Mouse (Mus musculus): Measurements from ENCODE around the gene Uqcc3. TPM values are rescaled to one million over a fixed set of nuclear protein-coding genes. Genes with fewer than 3 reads are reported as not detected.
"Not testable (repeated sequence)": the region's sequence is repeated elsewhere in the genome, so short reads cannot be mapped to it uniquely, and the experiment has no call there.

Gene Uqcc3
- total RNA-seq, 2 experiments from 2014 or later, result 50.4 to 58.1 TPM

DNA sequence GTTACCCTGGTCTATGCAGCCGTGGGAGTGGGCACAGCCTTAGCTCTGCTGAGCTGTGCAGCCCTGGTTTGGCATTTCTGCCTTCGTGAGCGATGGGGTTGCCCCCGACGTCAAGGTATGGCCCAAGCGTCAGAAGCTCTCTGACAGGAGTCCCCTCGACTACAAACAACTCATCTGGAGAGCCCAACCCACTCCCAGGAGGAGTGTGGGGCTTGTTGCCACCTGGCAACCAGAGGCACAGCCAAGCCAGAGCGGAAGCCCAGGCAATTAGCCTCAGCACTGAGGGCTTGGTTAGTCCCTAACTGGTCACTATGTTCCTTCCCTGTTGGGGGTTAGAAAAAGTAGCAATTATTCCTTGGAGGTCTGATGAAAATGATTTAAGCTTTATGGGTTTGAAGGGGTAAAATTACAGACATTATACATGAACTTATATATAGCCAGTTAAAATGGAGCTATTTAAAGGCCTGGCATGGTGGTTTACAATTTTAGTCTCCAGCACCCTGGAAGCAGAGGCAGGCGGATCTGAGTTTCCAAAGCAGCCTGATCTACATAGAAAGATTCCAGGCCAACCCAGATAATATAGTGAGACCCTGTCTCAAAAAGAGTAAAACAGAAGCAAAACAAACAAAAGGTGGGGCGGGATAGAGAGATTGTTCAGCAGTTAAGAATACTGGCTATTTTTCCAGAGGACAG is 28.3 kb downstream of the Uqcc3 start:
- no peak for DNase-seq
- intact Hi-C loops (cut with DNase I), result no loop called here

DNA sequence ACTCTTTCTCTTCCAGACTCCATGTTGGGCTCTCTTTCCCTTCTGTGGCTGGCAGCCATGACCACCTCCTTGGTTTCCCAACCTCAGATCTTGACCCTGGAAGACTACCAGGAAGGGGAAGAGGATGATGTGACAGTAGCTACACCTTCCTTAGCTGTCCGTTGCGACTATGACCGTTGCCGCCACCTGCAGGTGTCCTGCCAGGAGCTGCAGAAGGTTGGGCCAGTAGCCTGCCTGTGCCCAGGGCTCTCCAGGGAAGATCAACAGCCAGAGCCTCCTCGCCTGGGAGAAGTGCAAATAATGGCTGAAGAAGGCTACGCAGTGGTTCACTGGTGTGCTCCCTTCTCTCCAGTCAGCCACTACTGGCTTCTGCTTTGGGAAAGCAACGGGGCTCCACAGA is 29.1 kb downstream of the Uqcc3 start:
- DNase-seq, result no peak
- intact Hi-C loops (cut with DNase I), result no loop called here

DNA sequence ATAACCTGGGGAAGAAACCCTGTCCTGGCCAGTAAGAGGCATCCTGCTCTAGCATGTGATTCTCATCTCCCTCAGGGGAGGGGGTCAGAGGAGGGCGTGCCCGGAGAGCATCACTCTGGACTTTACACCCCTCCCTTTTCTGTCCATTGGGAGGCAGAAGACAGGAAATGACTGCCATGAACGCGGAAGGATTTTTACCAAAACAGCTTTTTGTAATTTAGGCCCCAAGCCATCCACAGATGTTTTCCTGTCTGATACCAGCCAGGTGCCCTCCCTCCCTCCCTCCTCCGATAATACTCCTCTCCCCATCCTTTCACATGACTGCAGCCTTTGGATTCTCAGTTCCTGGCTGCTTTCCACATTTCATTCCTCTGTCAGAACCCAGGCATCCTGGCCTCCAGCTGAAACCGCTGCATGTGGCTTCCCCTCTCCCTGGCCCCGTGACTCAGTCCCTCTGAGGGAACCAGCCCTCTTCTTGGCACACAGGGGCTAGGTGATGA is 30.3 kb downstream of the Uqcc3 start, which contains the start of gene Lrrn4cl:
Lrrn4cl (plus strand) TSS at position 367 of the 500 bp plus-strand sequence.
- intact Hi-C loops (cut with DNase I), result no loop called here
- peak; percentile 47 to 67 for DNase-seq

DNA sequence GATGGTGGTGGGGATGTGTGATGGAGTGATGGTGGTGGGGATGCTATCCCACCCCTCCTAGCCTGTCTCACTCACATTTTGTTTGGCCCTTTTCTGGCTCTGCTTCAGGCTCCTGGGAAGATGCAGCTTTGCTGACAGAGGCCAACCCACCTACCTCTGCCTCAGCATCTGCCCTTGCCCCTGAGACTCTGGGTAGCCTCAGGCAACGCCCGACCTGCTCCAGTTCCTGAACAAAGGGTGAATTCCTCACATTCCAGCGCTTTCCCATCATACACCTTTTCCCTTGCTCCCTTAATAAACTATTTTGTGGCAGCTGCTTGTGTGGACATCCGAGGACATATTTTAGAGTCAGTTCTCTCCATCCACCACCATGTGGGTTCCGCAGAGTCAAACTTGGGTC is 32.4 kb downstream of the Uqcc3 start:
- DNase-seq, result no peak
- intact Hi-C loops (cut with DNase I), result no loop called here

DNA sequence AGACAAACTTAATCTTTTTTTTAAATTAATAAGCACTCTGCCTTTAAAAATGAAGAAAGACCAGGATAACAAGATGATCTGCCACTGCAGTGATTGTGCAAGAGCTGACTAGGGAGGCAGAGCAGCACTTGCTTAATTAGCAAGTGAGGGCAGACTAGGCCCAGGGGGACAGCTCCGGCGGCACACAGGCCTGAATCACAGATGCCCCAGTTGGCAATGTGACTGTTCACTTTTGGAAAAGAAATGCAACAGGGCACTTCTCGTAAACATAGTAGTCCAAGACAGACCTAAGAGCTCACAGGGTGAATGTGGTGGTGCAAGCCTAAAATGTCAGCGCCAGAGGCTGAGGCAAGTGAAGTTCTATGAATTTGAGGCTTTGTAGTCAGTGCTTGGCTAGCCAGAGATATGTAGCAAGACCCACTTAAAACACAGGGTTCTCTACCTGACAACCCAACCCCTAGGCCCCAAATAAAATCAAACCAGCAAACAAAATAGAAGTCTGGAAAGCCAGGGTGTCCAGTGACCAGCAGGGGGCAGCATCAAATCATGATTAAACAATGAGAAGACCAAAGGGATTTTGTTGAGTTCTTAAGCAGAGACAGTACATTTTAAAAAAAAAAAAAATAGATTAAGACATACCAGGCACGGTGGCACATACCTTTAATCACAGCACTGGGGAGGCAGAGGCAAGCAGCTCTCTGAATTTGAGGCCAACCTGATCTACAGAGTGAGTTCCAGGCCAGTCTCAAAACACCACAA is 36.2 kb downstream of the Uqcc3 start:
- intact Hi-C loops (cut with DNase I), result loop anchor here (1.0 to 5.0 kb wide), 2 partner anchors 133 to 266 kb away; no protein-coding TSS in a partner anchor
- peak; percentile 84 to 93 for DNase-seq

DNA sequence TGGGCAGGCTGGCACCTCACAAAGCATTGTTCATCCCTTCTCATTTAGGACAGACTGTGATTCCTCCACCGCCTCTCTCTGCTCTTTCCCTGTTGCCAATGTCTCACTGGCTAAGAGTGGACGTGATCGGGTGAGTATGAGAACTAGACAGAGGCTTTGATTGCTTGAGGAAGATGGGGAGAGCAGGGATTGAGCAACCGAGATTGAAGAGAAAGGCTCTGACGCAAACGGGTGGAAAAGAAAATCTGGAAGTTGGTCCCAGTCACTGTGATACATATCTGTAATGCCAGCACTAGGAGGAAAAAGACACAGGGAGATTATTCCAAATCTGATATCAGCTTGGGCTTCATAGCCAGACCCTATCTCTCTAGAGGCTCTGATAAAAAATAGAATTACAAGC is 37.8 kb downstream of the Uqcc3 start:
- intact Hi-C loops (cut with DNase I), result loop anchor here (5.0 kb wide), 1 partner anchor 134 kb away; no protein-coding TSS in a partner anchor
- DNase-seq, result no peak

DNA sequence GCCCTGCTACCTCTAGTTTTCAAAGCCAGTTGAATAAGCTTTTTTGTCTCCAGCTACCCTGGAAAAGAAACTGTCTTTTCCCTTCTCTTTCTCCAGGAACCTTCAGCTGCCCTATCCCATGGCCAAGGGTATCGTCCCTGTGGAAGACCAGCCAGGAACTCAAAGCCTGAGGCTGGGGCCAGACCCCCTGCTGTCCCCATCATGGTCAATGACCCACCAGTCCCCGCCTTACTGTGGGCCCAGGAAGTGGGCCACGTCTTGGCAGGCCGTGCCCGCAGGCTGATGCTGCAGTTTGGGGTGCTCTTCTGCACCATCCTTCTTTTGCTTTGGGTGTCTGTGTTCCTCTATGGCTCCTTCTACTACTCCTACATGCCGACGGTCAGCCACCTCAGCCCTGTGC is 39.7 kb downstream of the Uqcc3 start:
- DNase-seq, result no peak
- intact Hi-C loops (cut with DNase I), result loop anchor here (5.0 kb wide), 1 partner anchor 136 kb away; no protein-coding TSS in a partner anchor

DNA sequence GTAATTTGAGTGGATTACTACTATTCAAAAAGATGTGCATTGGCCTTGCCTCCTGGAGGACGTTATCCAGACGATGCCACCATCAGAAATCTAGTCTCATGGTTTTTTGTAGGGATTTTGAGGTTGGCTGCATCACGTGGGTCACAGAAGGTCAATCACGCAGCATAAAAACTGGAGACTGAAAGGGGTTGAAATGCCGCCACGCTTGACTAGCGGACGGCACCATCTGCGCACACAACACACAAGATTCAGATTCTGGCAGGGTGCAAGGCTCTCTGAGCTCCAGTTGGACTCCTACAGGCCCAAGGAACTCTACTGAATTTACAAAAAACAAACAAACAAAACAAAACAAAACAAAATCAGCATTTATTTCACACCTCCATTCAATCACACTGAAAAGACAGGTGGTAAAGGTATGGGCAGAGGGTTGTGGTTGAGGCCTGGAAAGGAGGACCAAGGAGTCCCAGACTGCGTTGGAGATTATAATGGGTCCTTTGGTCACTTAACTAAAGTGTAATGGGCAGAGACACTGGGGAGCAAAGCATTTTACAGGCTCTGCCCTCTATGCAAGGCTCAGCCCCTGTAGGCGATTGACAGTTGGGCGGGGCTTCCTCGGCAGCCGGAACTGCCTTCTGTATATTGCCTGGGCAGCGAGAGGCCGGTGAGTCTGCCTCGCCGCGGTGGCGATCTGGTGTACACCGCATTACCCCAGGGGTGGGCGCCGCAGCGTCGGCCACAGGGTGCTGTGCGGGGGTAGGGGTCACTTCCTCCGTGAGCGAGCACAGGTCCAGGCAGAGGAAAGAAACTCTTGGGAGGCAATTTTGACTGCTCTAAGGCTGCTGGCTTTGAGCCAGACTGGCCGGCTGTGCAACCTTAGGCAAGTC is 40.6 kb downstream of the Uqcc3 start:
- DNase-seq, result peak; percentile 83
- intact Hi-C loops (cut with DNase I), result loop anchor here (5.0 kb wide), 1 partner anchor 137 kb away; no protein-coding TSS in a partner anchor

DNA sequence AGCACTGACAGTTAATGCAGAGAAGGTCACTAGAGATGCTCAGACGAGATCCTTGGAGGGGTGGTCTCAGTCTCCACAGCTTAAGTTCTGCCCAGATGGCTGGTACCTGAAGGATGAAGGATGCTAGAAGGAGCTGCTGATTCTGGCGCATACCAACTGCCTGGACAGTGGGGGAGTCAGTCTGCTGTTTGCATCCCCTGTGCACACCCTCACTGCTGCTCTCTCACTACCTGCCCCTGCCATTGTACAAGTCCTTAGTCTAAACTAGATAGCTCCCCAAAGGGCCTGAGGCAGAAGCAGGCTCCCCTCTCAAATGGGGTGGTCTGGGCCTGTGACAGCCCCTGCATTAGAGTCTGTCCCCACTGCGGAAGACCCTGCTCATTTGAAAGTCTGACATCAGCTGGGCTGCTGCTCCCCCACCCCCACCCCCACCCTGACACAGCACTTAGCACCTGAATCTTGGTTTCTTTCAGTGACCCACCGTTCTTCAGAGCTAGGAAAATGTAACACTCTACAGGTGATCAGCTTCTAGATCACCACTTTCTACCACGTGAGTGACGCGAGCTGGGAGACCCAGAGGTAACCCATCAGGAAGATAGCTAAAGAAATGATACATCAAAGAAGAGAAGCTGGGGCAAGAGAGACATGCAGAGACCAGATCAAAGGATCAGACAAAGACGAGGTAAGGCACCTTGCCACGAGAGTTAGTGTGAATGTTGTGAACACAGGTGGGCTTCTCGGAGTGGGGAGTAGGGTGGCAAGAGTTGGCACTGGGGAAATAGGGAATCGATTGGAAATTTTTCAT is 41.4 kb downstream of the Uqcc3 start, which contains the start of gene Gng3:
Gng3 (minus strand) TSS at position 92 of the 805 bp plus-strand sequence.
- intact Hi-C loops (cut with DNase I), result no loop called here
- no peak for DNase-seq

DNA sequence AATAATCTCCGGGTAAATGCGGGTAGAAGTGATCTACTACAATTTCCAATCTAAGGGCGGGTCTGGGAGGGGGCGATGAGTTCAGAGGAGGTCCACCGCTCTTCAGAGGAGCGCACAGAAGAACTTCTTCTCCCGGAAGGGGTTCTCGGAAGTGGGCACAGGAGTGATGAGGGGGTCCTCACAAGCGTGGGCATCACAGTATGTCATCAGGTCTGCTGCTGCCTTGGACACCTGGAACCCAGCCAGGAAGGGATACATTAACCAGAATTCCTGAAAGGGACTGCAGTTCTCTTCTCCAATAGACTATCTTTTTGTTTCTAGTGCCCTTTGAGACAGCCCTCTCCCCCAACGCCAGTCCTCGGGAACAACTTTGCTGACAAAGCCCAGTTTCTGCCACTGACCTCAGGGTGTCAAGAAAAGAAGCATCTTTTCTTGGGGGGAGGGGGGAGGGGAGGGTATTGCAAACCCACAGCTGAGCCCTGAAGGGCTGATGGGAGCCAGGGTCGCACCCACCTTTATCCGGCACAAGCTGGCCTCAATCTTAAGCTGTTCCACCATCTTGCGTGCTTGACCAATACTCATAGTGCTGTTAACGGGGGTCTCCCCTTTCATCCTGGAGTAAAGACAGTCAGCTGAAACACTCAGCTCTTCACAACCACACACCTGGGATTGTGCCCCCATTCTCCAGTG is 42.5 kb downstream of the Uqcc3 start:
- intact Hi-C loops (cut with DNase I), result no loop called here

DNA sequence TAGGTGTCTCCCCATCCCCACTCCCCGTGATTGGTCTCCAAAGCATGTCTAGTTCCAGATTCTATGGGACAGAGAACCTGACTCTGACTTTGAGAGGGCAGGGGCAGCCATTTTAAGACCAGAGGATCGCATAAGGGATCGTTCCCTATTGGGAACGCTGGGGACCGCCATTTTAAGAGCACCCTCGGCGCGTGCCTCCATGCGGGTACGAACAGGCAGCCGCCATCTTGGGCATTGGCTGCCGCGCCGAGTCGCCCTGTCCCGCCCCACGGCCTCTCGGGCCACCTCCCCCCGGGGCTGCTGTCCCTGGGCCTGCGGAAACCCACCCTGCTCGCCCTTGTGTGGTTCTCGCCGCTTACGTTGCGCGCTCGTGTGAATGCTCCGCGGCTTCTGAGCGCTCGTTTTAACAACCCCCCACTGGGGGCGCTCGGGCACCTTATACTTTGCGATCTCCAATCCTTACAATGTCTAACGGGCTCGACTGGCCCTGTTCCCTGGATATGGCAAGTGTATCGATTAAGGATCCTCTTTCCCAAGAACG is 43.4 kb downstream of the Uqcc3 start, which contains the start of gene Bscl2:
Bscl2 (plus strand) TSS at position 217 of the 541 bp plus-strand sequence.
- peak; percentile 89 to 90 for DNase-seq
- intact Hi-C loops (cut with DNase I), result loop anchor here (2.0 kb wide), 1 partner anchor 17 kb away; the partner anchor contains the start of gene Hnrnpul2

More for the DNA sequence above, 42.5 kb downstream of the Uqcc3 start:
- DNase-seq, result peak; percentile 40 to 61

DNA sequence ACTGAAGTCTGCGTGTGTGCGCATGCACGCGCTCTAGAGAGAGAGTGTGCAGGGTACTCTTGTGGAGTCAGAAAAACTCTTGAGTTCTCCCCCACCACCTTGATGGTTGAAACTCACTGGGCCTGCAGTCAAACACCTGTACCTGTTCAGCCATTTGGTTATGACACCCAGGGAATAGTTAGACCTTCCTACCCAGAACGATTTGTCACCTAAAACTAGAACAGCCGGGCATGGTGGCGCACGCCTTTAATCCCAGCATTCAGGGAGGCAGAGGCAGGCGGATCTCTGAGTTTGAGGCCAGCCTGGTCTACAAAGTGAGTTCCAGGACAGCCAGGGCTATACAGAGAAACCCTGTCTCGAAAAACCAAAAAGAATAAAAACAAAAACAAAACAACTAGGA is 44.4 kb downstream of the Uqcc3 start:
- intact Hi-C loops (cut with DNase I), result loop anchor here (2.0 kb wide), 1 partner anchor 16 kb away; the partner anchor contains the start of gene Hnrnpul2
- DNase-seq, result not testable (repeated sequence)

DNA sequence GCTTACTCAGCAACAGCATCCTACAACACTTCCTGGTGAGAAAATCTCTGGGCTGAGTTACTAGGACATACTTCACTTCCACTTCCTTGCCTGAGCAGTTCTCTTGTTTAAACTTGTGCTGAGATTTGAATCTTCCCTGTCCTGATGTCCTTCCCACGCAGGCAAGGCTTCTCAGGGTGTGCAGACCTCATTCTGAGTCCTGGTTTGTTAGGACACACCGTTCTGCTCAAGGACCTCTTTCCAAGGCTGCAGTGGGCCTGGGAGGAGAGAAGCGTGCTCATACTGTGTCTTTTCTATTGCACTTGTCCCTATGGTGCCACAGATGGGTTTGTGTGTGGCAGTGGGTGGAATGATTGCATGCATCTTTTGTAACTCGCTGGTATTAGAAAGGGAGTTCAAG is 47.8 kb downstream of the Uqcc3 start:
- intact Hi-C loops (cut with DNase I), result no loop called here
- DNase-seq, result no peak

DNA sequence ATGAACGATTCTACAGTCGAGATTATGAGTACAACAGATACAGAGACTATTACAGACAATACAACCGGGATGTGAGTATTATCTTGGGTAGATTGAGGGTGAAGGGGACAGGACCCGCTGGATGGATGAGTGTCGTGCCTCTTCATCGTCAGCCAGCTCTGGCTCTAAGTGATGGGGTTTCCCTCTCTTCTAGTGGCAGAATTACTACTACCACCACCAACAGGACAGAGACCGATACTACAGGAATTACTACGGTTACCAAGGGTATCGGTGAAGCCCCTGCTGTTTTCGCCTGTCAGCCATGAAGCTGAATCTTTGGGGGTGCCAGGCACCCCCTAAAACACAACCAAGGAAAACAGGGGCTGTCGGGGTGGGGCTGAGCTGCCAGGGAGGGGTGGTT is 49.5 kb downstream of the Uqcc3 start:
- intact Hi-C loops (cut with DNase I), result no loop called here
- DNase-seq, result no peak

DNA sequence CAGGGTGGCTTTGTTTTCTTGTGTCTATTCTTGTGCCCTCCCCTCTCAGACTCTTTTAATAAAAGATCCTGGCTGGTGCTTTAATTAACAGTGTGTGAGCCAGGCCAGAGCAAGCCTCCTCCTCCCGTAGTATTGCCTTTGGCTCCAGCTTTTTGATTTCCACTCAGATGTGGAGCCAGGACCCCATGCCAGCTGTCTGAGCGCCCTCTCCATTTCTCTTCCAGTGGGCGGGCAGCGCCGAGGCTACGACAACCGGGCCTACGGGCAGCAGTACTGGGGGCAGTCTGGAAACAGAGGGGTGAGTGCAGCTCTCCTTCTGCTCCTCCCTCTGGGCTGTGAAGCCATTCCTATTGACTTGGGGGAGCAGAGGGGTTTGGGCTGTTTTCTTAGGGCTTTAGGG is 50.1 kb downstream of the Uqcc3 start:
- intact Hi-C loops (cut with DNase I), result no loop called here
- DNase-seq, result no peak

Data from heart, postnatal 10 days (tissue).